Mouse (Mus musculus): ENCODE measurements around the gene Asf1b.
"Not testable (repeated sequence)": the region's sequence is repeated elsewhere in the genome, so short reads cannot be mapped to it uniquely, and the experiment has no call there.

Gene Asf1b

DNA sequence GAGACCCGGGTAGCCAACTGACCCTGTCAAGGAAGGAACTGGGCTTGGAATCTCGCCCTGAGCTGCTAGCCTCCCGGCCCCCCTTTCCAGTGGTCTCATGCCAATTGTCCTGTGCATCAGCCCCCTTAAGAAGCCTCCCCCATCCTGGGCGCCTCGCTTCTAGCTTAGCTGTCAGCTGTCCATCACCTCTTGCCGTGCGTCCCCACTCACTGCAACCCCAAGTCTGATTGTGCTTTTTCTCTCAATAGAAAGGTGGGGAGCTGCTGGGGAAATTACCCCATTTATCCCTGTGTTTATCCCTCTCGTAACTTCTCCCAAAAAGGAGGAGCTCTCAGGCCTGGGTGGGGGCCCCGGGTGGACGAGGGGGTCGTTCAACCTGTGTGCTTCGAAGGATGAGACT, 40.7 kb downstream of the Asf1b start:
- DNase-seq (ENCODE audit: low read depth in 1 of 2, low spot score in 2 of 2): no peak

- DNase-seq (ENCODE audit: low read depth in 1 of 2, low spot score in 2 of 2): peak in 1 of 2 experiments; percentile 46
Observed at GRCm38 (mm10) chr8:83996567-83997505, 41.5 kb downstream of the Asf1b start.

- no peak for DNase-seq (ENCODE audit: low read depth in 1 of 2, low spot score in 2 of 2)
Observed at GRCm38 (mm10) chr8:83997511-83998141, 42.3 kb downstream of the Asf1b start, which contains the start of gene Samd1. Gene Samd1 (plus strand): TSS chr8:83997672.

DNA sequence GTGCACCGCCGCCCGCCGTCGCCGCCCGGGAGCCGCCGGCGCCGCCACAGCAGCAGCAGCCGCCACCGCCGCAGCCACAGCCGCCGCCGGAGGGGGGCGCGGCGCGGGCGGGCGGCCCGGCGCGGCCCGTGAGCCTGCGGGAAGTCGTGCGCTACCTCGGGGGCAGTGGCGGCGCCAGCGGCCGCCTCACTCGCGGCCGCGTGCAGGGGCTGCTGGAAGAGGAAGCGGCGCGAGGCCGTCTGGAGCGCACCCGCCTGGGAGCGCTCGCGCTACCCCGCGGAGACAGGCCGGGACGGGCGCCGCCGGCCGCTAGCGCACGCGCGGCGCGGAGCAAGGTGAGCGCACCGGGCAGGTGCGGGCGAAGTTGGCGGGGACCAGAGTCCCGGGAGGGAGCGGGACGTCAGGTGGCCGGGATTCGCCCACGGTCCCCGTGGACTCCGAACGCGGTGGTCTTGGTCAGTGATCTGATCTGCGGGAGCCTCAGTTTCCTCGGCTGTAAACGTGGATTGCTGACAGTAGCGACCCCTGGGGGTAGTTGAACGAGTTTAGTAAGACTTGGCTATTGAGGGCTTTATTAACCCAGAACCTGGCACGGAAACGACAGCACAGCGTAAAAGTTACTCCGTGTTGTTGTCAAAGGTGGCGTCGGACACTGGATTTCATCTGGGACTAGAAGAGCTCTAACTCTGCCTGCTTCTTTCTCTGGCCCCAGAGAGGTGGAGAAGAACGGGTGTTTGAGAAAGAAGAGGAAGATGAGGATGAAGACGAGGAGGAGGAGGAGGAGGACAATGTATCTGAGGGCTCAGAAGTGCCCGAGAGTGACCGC, 43.1 kb downstream of the Asf1b start:
- DNase-seq (ENCODE audit: low read depth in 1 of 2, low spot score in 2 of 2): peak in 1 of 2 experiments; percentile 31

DNA sequence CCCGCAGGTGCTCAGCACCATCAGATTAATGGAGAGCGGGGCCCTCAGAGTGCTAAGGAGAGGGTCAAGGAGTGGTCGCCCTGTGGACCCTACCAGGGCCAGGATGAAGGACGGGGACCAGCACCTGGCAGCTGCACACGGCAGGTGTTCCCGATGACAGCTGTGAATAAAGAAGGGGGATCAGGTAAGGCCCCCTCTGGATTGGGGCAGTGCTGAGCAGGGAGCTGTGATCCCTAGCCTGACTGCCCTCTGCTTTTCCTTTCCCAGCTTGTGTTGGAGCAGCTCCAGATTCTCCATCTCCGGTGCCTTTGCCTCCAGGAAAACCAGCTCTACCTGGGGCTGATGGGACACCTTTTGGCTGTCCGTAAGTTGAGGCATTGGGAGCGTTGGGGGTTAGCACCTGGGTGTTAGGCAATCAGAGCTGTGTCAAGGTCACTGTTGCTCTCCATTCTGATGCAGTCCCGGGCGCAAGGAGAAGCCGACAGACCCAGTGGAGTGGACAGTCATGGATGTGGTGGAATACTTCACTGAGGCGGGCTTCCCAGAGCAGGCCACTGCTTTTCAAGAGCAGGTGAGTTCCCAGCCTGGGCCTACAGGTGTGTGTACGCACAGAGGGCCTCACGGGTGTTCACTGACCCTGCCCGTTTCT, 43.9 kb downstream of the Asf1b start:
- no peak for DNase-seq (ENCODE audit: low read depth in 1 of 2, low spot score in 2 of 2)

DNA sequence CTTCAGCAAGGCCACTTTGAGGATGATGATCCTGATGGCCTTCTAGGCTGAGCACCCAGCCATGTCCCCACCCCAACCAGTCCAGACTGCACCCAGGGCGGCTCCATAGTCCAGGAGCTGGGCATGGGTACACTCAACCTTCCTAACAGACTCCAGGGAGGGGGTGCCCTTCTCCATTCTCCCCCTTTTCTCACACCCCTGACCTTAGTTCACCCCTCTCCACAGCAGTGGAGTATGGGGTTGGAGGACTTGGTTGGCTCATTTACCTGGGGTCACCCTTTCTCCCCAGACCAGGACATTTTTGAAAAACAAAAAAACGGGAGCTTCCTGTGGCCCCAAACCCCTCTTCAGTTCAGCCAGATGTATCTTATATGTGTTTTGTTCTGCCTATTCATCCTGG, 44.5 kb downstream of the Asf1b start:
- no peak for DNase-seq (ENCODE audit: low read depth in 1 of 2, low spot score in 2 of 2)

DNA sequence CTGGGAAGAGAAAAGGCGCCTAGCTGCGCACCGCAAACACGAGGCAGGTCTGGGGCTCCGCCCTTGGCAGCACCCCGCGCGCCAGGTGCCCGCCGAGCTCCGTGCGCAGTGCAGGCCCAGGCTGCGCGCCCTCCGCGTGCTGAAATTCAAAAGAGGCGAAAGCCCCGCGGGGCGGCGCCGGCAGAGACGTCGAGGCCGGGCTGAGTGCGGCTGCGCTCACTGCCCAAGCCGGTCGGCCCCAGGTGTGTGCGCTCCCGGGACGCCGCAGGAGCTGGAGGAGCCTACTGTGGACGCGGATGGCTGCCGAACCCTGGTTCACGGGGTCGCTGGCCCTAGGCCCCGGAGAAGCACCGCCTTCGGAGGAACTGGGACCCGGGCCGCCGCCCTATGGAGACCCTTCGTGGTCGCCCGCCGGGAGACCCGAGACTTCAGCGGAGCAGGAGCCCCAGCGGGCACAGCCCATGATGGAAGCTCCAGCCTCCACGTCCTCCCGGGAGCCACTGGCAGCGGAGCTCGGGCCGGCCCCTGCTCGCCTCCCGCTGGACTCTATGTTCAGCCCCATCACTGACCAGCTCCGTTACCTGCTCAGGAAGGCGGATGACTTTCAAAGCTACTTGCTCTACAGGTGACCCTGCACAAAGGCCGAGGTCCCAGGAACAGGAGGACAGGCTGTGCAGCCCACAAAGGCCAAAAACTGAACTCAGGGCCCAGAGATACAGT, 46.1 kb downstream of the Asf1b start, which contains the start of gene 1700067K01Rik:
1700067K01Rik (plus strand) TSS at position 222 of the 720 bp plus-strand sequence.
- no peak for DNase-seq (ENCODE audit: low read depth in 1 of 2, low spot score in 2 of 2)

GRCm38 (mm10) chr8:84002957-84003611, 47.8 kb downstream of the Asf1b start:
- no peak for DNase-seq (ENCODE audit: low read depth in 1 of 2, low spot score in 2 of 2)

DNA sequence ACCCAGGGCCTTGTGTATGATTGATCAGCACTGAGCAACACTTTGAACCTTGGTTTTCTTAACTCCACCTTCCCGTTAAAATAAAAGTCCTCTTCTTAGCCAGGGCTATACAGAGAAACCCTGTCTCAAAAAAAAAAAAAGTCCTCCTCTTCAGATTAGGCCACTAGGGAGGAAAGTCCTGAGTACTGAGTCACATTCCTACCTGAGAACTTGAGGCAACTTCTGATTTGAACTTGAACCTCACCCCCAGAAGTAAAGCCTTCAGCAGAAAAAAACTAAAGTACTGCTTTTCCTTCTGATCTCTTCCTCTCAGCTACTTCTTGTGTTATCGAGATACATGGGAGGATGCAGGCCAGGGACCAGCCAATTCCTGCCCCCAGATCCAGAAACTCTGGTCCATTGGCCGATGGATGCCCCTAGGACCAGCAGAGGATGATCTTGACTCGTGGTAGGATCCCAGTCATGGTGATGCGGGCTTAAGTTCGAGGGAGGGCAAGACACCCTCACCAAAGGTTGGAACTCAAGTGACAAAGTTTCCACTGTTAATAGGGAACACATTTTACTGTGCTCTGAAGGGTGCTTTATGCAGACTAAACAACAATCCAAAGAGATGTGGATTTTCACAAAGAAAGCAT, 48.4 kb downstream of the Asf1b start:
- DNase-seq (ENCODE audit: low read depth in 1 of 2, low spot score in 2 of 2): no peak

GRCm38 (mm10) chr8:84004533-84005201, 49.4 kb downstream of the Asf1b start:
- DNase-seq (ENCODE audit: low read depth in 1 of 2, low spot score in 2 of 2): peak; percentile 87 to 90

GRCm38 (mm10) chr8:84005502-84005901, 50.2 kb downstream of the Asf1b start:
- DNase-seq (ENCODE audit: low read depth in 1 of 2, low spot score in 2 of 2): not testable (repeated sequence)

DNA sequence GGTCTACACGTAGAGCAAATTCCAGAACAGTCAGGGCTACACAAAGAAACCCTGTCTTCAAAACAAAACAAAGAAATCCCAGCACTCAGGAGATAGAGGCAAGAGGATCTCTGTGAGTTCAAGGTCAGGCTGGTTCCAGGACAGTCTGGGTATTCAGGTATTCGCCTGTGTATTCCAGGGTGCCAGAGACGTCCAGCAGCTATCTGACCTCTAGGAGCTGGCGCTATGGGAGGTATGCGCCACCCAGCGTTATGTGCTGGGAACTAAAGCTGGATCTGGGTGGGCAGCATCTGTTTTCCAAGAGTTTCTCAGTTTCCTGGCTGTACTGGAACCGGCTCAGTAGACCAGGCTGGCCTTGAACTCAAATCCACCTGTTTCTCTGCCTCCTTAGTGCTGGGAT, 53.1 kb downstream of the Asf1b start:
- DNase-seq (ENCODE audit: low read depth in 1 of 2, low spot score in 2 of 2): no peak

GRCm38 (mm10) chr8:84009876-84010275, 54.6 kb downstream of the Asf1b start:
- peak in 1 of 2 experiments; percentile 71 for DNase-seq (ENCODE audit: low read depth in 1 of 2, low spot score in 2 of 2)

GRCm38 (mm10) chr8:84010625-84011611, 55.6 kb downstream of the Asf1b start:
- DNase-seq (ENCODE audit: low read depth in 1 of 2, low spot score in 2 of 2): peak in 1 of 2 experiments; percentile 51

DNA sequence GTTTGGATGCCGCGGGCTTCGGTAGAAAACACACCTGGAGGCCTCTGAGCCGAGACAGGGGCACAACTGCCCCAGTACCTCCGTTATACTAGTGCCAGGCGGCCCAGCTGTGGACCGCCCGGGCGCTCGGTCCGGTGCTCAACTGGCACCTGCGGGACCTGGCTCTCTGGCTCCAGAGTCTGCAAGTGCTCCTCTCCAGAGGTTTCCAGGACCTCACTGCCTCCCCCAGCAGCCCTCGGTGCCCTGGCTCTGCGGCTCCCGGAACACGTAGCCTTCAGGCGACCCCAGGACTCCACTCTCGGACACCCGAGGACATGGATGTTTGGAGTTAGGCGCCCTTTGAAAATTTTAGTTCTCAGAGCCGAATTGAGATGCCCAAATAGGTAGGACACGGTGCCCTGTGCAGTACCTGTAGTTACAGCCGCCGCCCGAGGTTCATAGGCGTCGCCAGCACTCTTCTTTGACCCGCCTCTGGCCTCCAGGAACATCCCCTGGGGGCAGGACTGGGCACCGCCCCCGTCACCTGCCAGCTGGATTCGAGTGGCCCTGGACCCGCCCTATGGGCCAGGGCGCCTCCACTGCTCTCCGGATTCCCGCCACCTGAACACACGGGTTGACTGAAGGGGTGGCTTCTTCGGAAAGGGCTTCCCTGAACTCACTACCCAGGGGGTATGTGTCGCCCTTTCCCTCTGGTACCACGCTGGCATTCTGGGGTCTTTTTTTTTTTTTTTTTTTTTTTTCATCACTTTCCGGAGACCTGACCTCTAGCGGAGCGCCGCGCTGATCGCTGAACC, 56.6 kb downstream of the Asf1b start, which contains the start of gene 2210011C24Rik:
2210011C24Rik (minus strand) TSS at position 467 of the 794 bp plus-strand sequence.
- no peak for DNase-seq (ENCODE audit: low read depth in 1 of 2, low spot score in 2 of 2)

DNA sequence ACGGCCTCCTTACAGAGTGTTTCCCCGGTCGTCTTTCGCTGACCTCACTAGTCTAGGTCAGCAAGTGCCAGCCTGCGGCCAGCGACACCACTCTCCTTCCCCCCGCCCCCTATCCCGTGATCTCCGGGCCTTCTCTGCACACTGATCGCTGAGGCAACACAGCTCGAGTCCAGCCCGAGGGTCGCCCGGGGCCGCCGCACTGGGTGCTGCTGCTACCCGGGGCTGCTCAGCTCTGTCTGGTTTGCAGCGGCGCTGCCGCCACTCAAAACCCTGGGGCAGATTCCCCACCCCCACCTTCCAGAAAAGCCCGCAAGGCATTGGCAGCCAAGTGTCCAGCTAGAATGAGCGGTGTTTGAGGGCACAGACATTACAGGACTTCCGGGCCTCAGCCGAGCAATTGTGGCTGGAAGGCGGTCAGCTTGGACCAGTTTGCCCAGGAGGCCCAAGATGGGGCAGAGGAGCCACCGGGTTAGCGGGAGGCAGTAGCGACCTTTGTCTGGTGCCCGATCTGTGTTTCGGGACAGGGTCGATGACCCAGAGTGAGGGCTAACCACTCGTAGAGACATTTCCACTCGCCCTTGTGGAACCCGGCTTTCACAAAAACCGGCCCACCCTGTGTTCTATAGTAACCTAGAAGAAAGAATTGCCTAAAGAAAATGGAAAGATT, 57.3 kb downstream of the Asf1b start:
- DNase-seq (ENCODE audit: low read depth in 1 of 2, low spot score in 2 of 2): no peak

Measured in monocyte, adult 2 months (primary cell).